Mouse (Mus musculus) C2C12 (cell line): ENCODE measurements around the gene Actl6a.

Source experiments
- CTCF ChIP-seq: IDR thresholded peaks from one replicate; pipeline ENCODE4 v1.5.1; 2011; ENCODE audit not compliant: control insufficient read depth, insufficient read depth, insufficient read length
- MYOG ChIP-seq: IDR thresholded peaks from one replicate; pipeline ENCODE4 v1.6.1; 2011; ENCODE audit not compliant: control insufficient read depth, insufficient read length; ENCODE audit errors: extremely low read depth

GRCm38 (mm10) chr3:32698228-32698863 is 7.8 kb upstream of the Actl6a start:
- TF ChIP-seq CTCF, result peak; percentile 63
- no peak for TF ChIP-seq MYOG
